Mouse (Mus musculus) frontal cortex, postnatal 10 days (tissue): ENCODE results near the gene Drc3.
"Not testable (repeated sequence)": the region's sequence is repeated elsewhere in the genome, so short reads cannot be mapped to it uniquely, and the experiment has no call there.

Experiments used
- DNase-seq, 2 experiments: peaks; one replicate each; pipeline ENCODE4 v3.0.0; 2022; ENCODE audit warnings: low spot score in 2 of 2, mixed read lengths in 1 of 2

The Drc3 gene

GRCm38 (mm10) chr11:60396546-60396945, 43.4 kb downstream of the Drc3 start:
- DNase-seq = peak in 1 of 2 experiments; percentile 35

- DNase-seq = peak; percentile 34 to 49
These were observed 44.0 kb downstream of the Drc3 start for GRCm38 (mm10) chr11:60397172-60397571.

- DNase-seq = no peak
These were observed 53.5 kb downstream of the Drc3 start for GRCm38 (mm10) chr11:60406606-60407005.

- peak in 1 of 2 experiments; percentile 45 for DNase-seq
These were observed 59.0 kb downstream of the Drc3 start for GRCm38 (mm10) chr11:60412173-60412572.

GRCm38 (mm10) chr11:60412921-60413320, 59.8 kb downstream of the Drc3 start:
- DNase-seq = no peak

GRCm38 (mm10) chr11:60416590-60416962, 63.4 kb downstream of the Drc3 start:
- no peak for DNase-seq

- peak; percentile 98 to 99 for DNase-seq
These were observed 64.0 kb downstream of the Drc3 start, which contains the start of gene Gid4 for GRCm38 (mm10) chr11:60416963-60417716. Gene Gid4 (plus strand): TSS chr11:60417145.

- peak in 1 of 2 experiments; percentile 22 for DNase-seq
These were observed 64.8 kb downstream of the Drc3 start, which contains the start of gene Atpaf2 for GRCm38 (mm10) chr11:60417717-60418472. Gene Atpaf2 (minus strand): TSS chr11:60418457.

GRCm38 (mm10) chr11:60418473-60418803, 65.3 kb downstream of the Drc3 start:
- no peak for DNase-seq

- DNase-seq = no peak
These were observed 69.0 kb downstream of the Drc3 start for GRCm38 (mm10) chr11:60422046-60422668.

GRCm38 (mm10) chr11:60423006-60423405, 69.9 kb downstream of the Drc3 start:
- DNase-seq = no peak

GRCm38 (mm10) chr11:60426417-60426816, 73.3 kb downstream of the Drc3 start:
- DNase-seq = no peak

- DNase-seq = no peak
These were observed 74.5 kb downstream of the Drc3 start for GRCm38 (mm10) chr11:60427628-60428027.

GRCm38 (mm10) chr11:60433501-60433900, 80.4 kb downstream of the Drc3 start:
- no peak for DNase-seq

GRCm38 (mm10) chr11:60435133-60435532, 82.0 kb downstream of the Drc3 start:
- DNase-seq = no peak

GRCm38 (mm10) chr11:60436618-60437017, 83.5 kb downstream of the Drc3 start:
- no peak for DNase-seq

GRCm38 (mm10) chr11:60439621-60440020, 86.5 kb downstream of the Drc3 start:
- not testable (repeated sequence) for DNase-seq

- no peak for DNase-seq
These were observed 87.0 kb downstream of the Drc3 start for GRCm38 (mm10) chr11:60440176-60440575.

GRCm38 (mm10) chr11:60442896-60443295, 89.8 kb downstream of the Drc3 start:
- DNase-seq = no peak
